Mouse (Mus musculus) CH12.LX (cell line): ENCODE results near the gene Crygb. TPM values are rescaled to one million over a fixed set of nuclear protein-coding genes. Genes with fewer than 3 reads are reported as not detected.

Experiments used
- DNase-seq: peaks from one replicate; pipeline ENCODE4 v3.0.0-alpha.2; 2013; ENCODE audit errors: extremely low read depth
- H3K27ac ChIP-seq: 2 replicates; pipeline ENCODE4 v1.5.1; 2012; ENCODE audit warnings: low read depth, mild to moderate bottlenecking, control low read depth, moderate library complexity; ENCODE audit not compliant: insufficient read depth
- H3K27me3 ChIP-seq: replicated peaks from 2 replicates; pipeline ENCODE3; 2012; ENCODE audit warnings: inconsistent platforms
- H3K36me3 ChIP-seq, 2 experiments: replicated peaks in 1 of 2; 2 replicates each; pipeline versions ENCODE3 to v1.6.1; 2012; ENCODE audit warnings: inconsistent platforms in 1 of 2, low read length in 1 of 2, mild to moderate bottlenecking in 1 of 2, mixed read lengths in 1 of 2, moderate library complexity in 1 of 2; ENCODE audit not compliant: control insufficient read depth in 1 of 2, insufficient read depth in 1 of 2
- H3K4me1 ChIP-seq, 2 experiments: 2 replicates each; pipeline ENCODE4 v1.6.1; 2012; ENCODE audit warnings: inconsistent platforms in 1 of 2, moderate library complexity in 1 of 2; ENCODE audit not compliant: insufficient read depth in 2 of 2, control insufficient read depth in 1 of 2
- H3K4me2 ChIP-seq: 2 replicates; pipeline ENCODE4 v1.6.1; 2012; ENCODE audit warnings: low read depth, mild to moderate bottlenecking, control low read depth; ENCODE audit not compliant: poor library complexity, insufficient read depth, severe bottlenecking
- H3K4me3 ChIP-seq, 3 experiments: fragments of 150-350 bp in 1 of 3; sonication (generic) in 1 of 3; replicated peaks in 1 of 3; 2 replicates each; pipeline versions ENCODE3 to v1.5.1; 2011 to 2012; ENCODE audit warnings: low read depth in 2 of 3, low read length in 2 of 3, mild to moderate bottlenecking in 2 of 3, moderate library complexity in 2 of 3, control low read depth in 1 of 3, improper control_type of control experiment in 1 of 3, inconsistent platforms in 1 of 3, mixed read lengths in 1 of 3; ENCODE audit not compliant: poor library complexity in 1 of 3
- H3K79me2 ChIP-seq: replicated peaks from 2 replicates; pipeline ENCODE4 v1.6.1; 2012; ENCODE audit warnings: mild to moderate bottlenecking, moderate library complexity; ENCODE audit not compliant: control insufficient read depth, poor library complexity, insufficient read depth, severe bottlenecking; ENCODE audit errors: extremely low read depth
- H3K9ac ChIP-seq: 2 replicates; pipeline ENCODE4 v1.6.1; 2012; ENCODE audit warnings: low read depth, mild to moderate bottlenecking, control low read depth, moderate library complexity; ENCODE audit not compliant: insufficient read depth
- H3K9me3 ChIP-seq: replicated peaks from 2 replicates; pipeline ENCODE3; 2012; ENCODE audit warnings: low read length, inconsistent platforms, mixed read lengths
- BHLHE40 ChIP-seq: IDR thresholded peaks from 2 replicates; pipeline ENCODE4 v1.6.1; 2011; ENCODE audit warnings: mild to moderate bottlenecking, low read depth, low read length, improper control_type of control experiment
- CHD2 ChIP-seq: IDR thresholded peaks from 2 replicates; pipeline ENCODE4 v1.6.1; 2011; ENCODE audit warnings: low read length, improper control_type of control experiment
- CTCF ChIP-seq, 2 experiments: IDR thresholded peaks in 1 of 2; conservative IDR thresholded peaks in 1 of 2; 2 replicates each; pipeline ENCODE4 v1.5.1; 2011 to 2012; ENCODE audit warnings: low read depth in 2 of 2, low read length in 2 of 2, improper control_type of control experiment in 1 of 2, inconsistent platforms in 1 of 2, mild to moderate bottlenecking in 1 of 2, moderate library complexity in 1 of 2
- ELF1 ChIP-seq: IDR thresholded peaks from 2 replicates; pipeline ENCODE4 v1.6.1; 2014; ENCODE audit warnings: low read depth, mild to moderate bottlenecking, inconsistent platforms, low read length, improper control_type of control experiment
- ETS1 ChIP-seq: conservative IDR thresholded peaks from 2 replicates; pipeline ENCODE4 v1.6.1; 2012; ENCODE audit warnings: low read depth, mild to moderate bottlenecking, inconsistent platforms, low read length, improper control_type of control experiment, moderate library complexity
- GABPA ChIP-seq: IDR thresholded peaks from 2 replicates; pipeline ENCODE4 v1.6.1; 2012; ENCODE audit warnings: low read depth, low read length, improper control_type of control experiment, inconsistent platforms; ENCODE audit not compliant: insufficient replicate concordance
- IRF4 ChIP-seq: IDR thresholded peaks from 2 replicates; pipeline ENCODE4 v1.6.1; 2014; ENCODE audit warnings: low read depth, mild to moderate bottlenecking, inconsistent platforms, low read length, improper control_type of control experiment
- KAT2A ChIP-seq: IDR thresholded peaks from 2 replicates; pipeline ENCODE4 v1.6.1; 2012; ENCODE audit warnings: low read length, improper control_type of control experiment, inconsistent platforms; ENCODE audit not compliant: insufficient replicate concordance
- MAFK ChIP-seq: IDR thresholded peaks from 2 replicates; pipeline ENCODE4 v1.6.1; 2011; ENCODE audit warnings: low read length, improper control_type of control experiment; ENCODE audit not compliant: insufficient replicate concordance
- MAX ChIP-seq: IDR thresholded peaks from 2 replicates; pipeline ENCODE4 v1.6.1; 2011; ENCODE audit warnings: low read length, improper control_type of control experiment
- MAZ ChIP-seq: IDR thresholded peaks from 2 replicates; pipeline ENCODE4 v1.6.1; 2012; ENCODE audit warnings: low read depth, mild to moderate bottlenecking, inconsistent platforms, low read length, improper control_type of control experiment, moderate library complexity
- MEF2A ChIP-seq: IDR thresholded peaks from 2 replicates; pipeline ENCODE4 v1.6.1; 2014; ENCODE audit warnings: low read depth, mild to moderate bottlenecking, inconsistent platforms, low read length, improper control_type of control experiment, borderline replicate concordance
- MXI1 ChIP-seq: IDR thresholded peaks from 2 replicates; pipeline ENCODE4 v1.6.1; 2011; ENCODE audit warnings: mild to moderate bottlenecking, low read depth, low read length, improper control_type of control experiment
- MYC ChIP-seq: IDR thresholded peaks from 2 replicates; pipeline ENCODE4 v1.6.1; 2011; ENCODE audit warnings: low read depth, mild to moderate bottlenecking, improper control_type of control experiment, low read length
- NRF1 ChIP-seq: IDR thresholded peaks from 2 replicates; pipeline ENCODE4 v1.6.1; 2014; ENCODE audit warnings: low read depth, mild to moderate bottlenecking, inconsistent platforms, low read length, improper control_type of control experiment, moderate library complexity
- PAX5 ChIP-seq: IDR thresholded peaks from 2 replicates; pipeline ENCODE4 v1.6.1; 2012; ENCODE audit warnings: low read length, inconsistent platforms, mixed read lengths
- POLR2A ChIP-seq: IDR thresholded peaks from 2 replicates; pipeline ENCODE4 v1.6.1; 2011; ENCODE audit warnings: low read depth, mild to moderate bottlenecking, improper control_type of control experiment, low read length
- RAD21 ChIP-seq: IDR thresholded peaks from 2 replicates; pipeline ENCODE4 v1.6.1; 2011; ENCODE audit warnings: low read depth, mild to moderate bottlenecking, low read length, improper control_type of control experiment, moderate library complexity
- TBP ChIP-seq: conservative IDR thresholded peaks from 2 replicates; pipeline ENCODE4 v1.6.1; 2011; ENCODE audit warnings: low read depth, low read length, improper control_type of control experiment
- UBTF ChIP-seq: IDR thresholded peaks from 2 replicates; pipeline ENCODE4 v1.6.1; 2012; ENCODE audit warnings: low read depth, mild to moderate bottlenecking, inconsistent platforms, low read length, improper control_type of control experiment, moderate library complexity
- USF1 ChIP-seq: IDR thresholded peaks from 2 replicates; pipeline ENCODE4 v1.6.1; 2014; ENCODE audit warnings: low read depth, mild to moderate bottlenecking, inconsistent platforms, low read length, improper control_type of control experiment
- ZC3H11A ChIP-seq: IDR thresholded peaks from 2 replicates; pipeline ENCODE4 v1.6.1; 2012; ENCODE audit warnings: low read depth, mild to moderate bottlenecking, inconsistent platforms, low read length, improper control_type of control experiment
- dilution Hi-C: fragments of 300-500 bp; cut with MboI; formaldehyde crosslinking; loops from 2 replicates; pipeline ENCODE4 v1.14.3; 2020; ENCODE audit warnings: low sequenced_read_pairs; ENCODE audit not compliant: extremely low pct_unique_long_range_greater_than_20kb, extremely low pct_ligation_motif_present
- in situ Hi-C: fragments of 300-500 bp; cut with MboI; formaldehyde crosslinking; loops from 3 replicates; pipeline ENCODE4 v1.14.3; 2019; ENCODE audit warnings: low sequenced_read_pairs, low pct_ligation_motif_present, low pct_unique_long_range_greater_than_20kb, mixed read lengths
- polyA plus RNA-seq: library from polyadenylated mRNA; unstranded; fragments of >175 nt; gene quantifications from 2 replicates; pipeline ENCODE4 v1.2.1, GENCODE M21; 2012; ENCODE audit warnings: low read depth; ENCODE audit not compliant: insufficient read length
- total RNA-seq, 2 experiments: library from RNA; depleted of rRNA; stranded (reverse); fragments of 300-350 nt in 1 of 2; fragments of >200 nt in 1 of 2; gene quantifications; 2 replicates each; pipeline ENCODE4 v1.2.3; 2012 to 2014

Gene Crygb
- total RNA-seq (2012; rRNA removed), result not detected in 2 replicates
- total RNA-seq (2014; rRNA removed), result not detected in 2 replicates
- polyA plus RNA-seq, result not detected in 2 replicates

DNA sequence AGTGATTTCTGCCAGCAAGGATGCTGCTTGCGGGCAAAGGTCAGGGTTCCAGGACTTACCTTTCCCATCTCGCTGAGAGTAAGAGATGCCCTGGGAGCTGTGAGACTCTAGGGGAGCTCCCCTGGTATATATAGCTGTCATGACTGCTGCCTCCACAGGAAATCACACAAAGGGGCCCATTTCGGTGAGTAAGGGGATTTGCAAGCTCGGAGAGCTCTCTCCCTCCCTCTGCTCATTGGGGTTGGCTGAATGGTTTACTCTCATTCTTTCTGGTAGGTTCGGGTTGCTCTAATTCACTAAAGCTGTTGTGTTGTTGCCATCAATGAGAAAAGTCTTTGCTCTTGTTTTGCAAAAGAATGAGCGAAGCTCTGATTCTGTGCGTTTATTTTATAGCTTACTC, at the start of gene Crygb:
Crygb (minus strand) TSS at position 101 of the 400 bp plus-strand sequence.
- H3K27me3 ChIP-seq, result no peaks in the 10 kb centered on the region
- H3K9me3 ChIP-seq, result no peaks in the 10 kb centered on the region
- in situ Hi-C loops, result no loop called here
- H3K9ac ChIP-seq, result no peak within 1 kb of the TSS
- 0 out of 4 replicates have a peak, but pooled peaks cover 0 to 3% of the 10 kb centered on the region in 2 experiments for H3K4me1 ChIP-seq
- TF ChIP-seq RAD21 (no peak), GABPA (no peak), MAZ (no peak), CTCF (conservative IDR thresholded peaks at IDR 0.05 in 1 of 2, IDR thresholded peaks at IDR 0.05 in 1 of 2; ENCODE audit: low read depth in 2 of 2, low read length in 2 of 2) (no peak), MAX (no peak), NRF1 (no peak), UBTF (no peak), TBP (no peak), MAFK (no peak), BHLHE40 (no peak), CHD2 (no peak), MXI1 (no peak), ZC3H11A (no peak), ELF1 (no peak), KAT2A (no peak), IRF4 (no peak), PAX5 (no peak)
- dilution Hi-C loops, result no loop called here
- no peak for DNase-seq
- H3K4me3 ChIP-seq, result no peak within 1 kb of the TSS
- no peaks in the 10 kb centered on the region for H3K79me2 ChIP-seq
- no peak within 1 kb of the TSS for H3K27ac ChIP-seq
- no peak within 1 kb of the TSS for H3K4me2 ChIP-seq
- no peaks in the 10 kb centered on the region for H3K36me3 ChIP-seq

DNA sequence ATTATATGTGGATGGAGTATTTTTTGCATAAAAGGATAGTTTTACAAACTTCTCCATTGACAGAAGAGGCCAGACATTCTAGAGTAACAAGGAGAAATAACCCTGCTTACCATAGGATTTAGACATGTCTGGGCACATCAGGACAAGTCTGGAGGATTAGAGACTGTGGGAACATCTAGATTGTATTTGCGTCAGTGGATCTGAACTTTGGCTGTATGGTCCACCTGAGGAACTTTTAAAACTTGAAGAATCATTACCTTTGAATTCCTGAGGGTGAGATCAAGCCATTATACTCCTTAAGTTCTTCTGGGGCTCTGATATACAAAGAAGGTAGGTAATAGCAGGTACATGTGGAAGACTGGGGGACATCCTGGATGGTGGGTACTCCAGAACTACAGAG, 49.6 kb upstream of the Crygb start:
- Histone ChIP-seq H3K4me1 (peaks cover 0 to 3% of the 10 kb centered on the region in 2 experiments; a peak in 1 of 4 replicates), H3K27me3 (no peaks in the 10 kb centered on the region)
- TF ChIP-seq POLR2A (no peak), MAZ (no peak), MYC (no peak), UBTF (no peak), MEF2A (no peak), USF1 (no peak), ETS1 (no peak)
- TF ChIP-seq, all 38 proteins: peak for 0
- H3K36me3 ChIP-seq, result no peaks in the 10 kb centered on the region
- dilution Hi-C loops, result no loop called here
- no peaks in the 10 kb centered on the region for H3K79me2 ChIP-seq
- H3K9ac ChIP-seq, result no peak overlapping the region
- no peak for DNase-seq
- in situ Hi-C loops, result no loop called here
- no peak overlapping the region for H3K4me3 ChIP-seq
- no peaks in the 10 kb centered on the region for H3K9me3 ChIP-seq
- no peak overlapping the region for H3K4me2 ChIP-seq
- no peak overlapping the region for H3K27ac ChIP-seq
